Mouse (Mus musculus) B cell, adult (primary cell): Measurements from ENCODE around the gene Fbxo45. TPM values are rescaled to one million over a fixed set of nuclear protein-coding genes. Genes with fewer than 3 reads are reported as not detected.

Source experiments
- total RNA-seq: library from RNA; stranded (reverse); gene quantifications from 4 replicates; pipeline ENCODE4 v1.2.4, GENCODE M21; 2023; ENCODE audit not compliant: inconsistent age

The Fbxo45 gene
- total RNA-seq: 8.8 to 10.3 TPM (median 9.9 TPM) in 4 replicates

GRCm38 (mm10) chr16:32246952-32247370 is at the start of gene Fbxo45, which contains the start of gene Wdr53:
Fbxo45 (minus strand) TSS chr16:32247158.
Wdr53 (plus strand) TSS chr16:32247227.

DNA sequence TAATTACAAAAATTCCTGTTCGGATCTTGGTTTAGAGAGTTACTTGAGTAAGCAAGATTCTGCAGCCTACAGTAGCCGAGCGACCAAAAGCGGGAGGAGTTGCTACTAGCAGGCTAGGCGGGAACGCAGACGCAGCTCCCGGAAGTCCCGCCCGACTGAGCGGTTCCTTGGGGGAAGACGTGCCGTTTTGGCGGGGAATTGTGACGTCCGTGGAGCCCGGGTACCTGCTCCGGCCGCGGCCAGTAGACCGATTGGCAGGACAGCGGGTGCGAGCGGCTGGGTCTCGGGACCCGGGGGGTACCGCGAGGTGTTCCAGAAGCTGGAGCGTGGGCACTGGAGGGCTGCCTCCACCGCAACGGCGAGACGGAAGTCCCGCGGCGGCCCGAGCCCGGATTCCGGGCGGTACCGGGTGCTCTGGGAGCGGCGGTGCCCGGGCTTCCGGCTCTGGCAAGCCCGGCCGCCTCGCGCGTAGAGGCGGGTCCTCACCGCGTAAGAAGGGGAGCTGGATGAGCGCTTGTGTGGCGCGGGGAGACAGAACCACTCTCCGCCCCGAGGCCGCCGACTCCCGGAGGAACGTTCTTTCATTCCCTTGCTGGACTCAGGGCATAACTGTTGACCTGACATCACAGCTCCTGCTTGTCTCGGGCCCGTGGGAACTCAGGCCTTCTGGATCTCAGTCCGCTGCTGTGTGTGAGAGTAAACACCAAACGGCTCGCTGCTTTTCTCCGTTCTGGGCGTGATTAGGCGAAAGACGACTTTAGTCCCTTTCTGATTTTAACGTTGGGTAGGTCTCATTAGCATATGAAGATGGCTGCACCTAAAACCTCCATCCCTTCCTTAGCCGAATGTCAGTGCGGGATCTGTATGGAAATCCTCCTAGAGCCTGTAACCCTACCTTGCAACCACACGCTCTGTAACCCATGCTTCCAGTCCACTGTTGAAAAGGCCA is 30.6 kb upstream of the Fbxo45 start, which contains the start of gene Rnf168:
Rnf168 (plus strand) TSS at position 152 of the 949 bp plus-strand sequence.

GRCm38 (mm10) chr16:32271291-32271690 is 24.3 kb upstream of the Fbxo45 start, which contains the start of gene Smco1:
Smco1 (plus strand) TSS chr16:32271468.

Other genes with a start within 250 kb of the Fbxo45 start
- gene Senp5, start 243.9 kb downstream of the Fbxo45 start, total RNA-seq: 28.7 to 33.9 TPM (median 29.8 TPM) in 4 replicates
- gene Pak2, start 167.8 kb downstream of the Fbxo45 start, total RNA-seq: 75.2 to 82.6 TPM (median 81.7 TPM) in 4 replicates
- 22.4 to 32.2 TPM (median 28.8 TPM) in 4 replicates for gene Pigx, start 147.4 kb downstream of the Fbxo45 start, total RNA-seq
- 3.6 to 6.2 TPM (median 4.4 TPM) in 4 replicates for gene Cep19, start 147.4 kb downstream of the Fbxo45 start, total RNA-seq
- 275 to 293 TPM (median 287 TPM) in 4 replicates for gene Nrros, start 81.6 kb downstream of the Fbxo45 start, total RNA-seq
- not detected in 4 replicates for gene Bex6, start 67.3 kb downstream of the Fbxo45 start, total RNA-seq
- gene Wdr53, start 69 bp upstream of the Fbxo45 start, total RNA-seq: 8.6 to 14.0 TPM (median 12.9 TPM) in 4 replicates
- 0.48 to 0.99 TPM (median 0.68 TPM) in 4 replicates for gene Smco1, start 24.3 kb upstream of the Fbxo45 start, total RNA-seq
- 12.8 to 17.4 TPM (median 14.9 TPM) in 4 replicates for gene Rnf168, start 30.3 kb upstream of the Fbxo45 start, total RNA-seq
- gene Ubxn7, start 85.1 kb upstream of the Fbxo45 start, total RNA-seq: 60.9 to 71.7 TPM (median 68.2 TPM) in 4 replicates
- 0.42 TPM in 1 of 4 replicates, not detected in the others for gene Tm4sf19, start 153.3 kb upstream of the Fbxo45 start, total RNA-seq
- gene Tctex1d2, start 172.5 kb upstream of the Fbxo45 start, total RNA-seq: 4.3 to 6.6 TPM (median 5.2 TPM) in 4 replicates
- 50.1 to 69.7 TPM (median 59.3 TPM) in 4 replicates for gene Pcyt1a, start 183.8 kb upstream of the Fbxo45 start, total RNA-seq
- gene Slc51a, start 240.7 kb upstream of the Fbxo45 start, total RNA-seq: not detected in 4 replicates
- gene Zdhhc19, start 249.1 kb upstream of the Fbxo45 start, total RNA-seq: not detected in 4 replicates